Mouse (Mus musculus): ENCODE data around the gene Myo1b. TPM values are rescaled to one million over a fixed set of nuclear protein-coding genes. Genes with fewer than 3 reads are reported as not detected.
A peak's percentile ranks its signal among the peaks of the same experiment; 100 is the strongest.

The Myo1b gene
- polyA plus RNA-seq, 1 experiment from 2014 or later: 104 TPM

GRCm38 (mm10) chr1:51759657-51760056 lies 156.2 kb downstream of the Myo1b start:
- ATAC-seq (ENCODE audit: low FRiP score) (no peak), DNase-seq (ENCODE audit: low spot score, missing footprints) (no peak)
- WGBS: 86% methylated on average over 6 of the region's 6 CpGs
- Histone ChIP-seq H3K36me3 (ENCODE audit: control insufficient read depth, insufficient read depth, low read length) (peaks cover 8% of the 10 kb centered on the region; the same call in 1 of the 2 replicates), H3K9me3 (ENCODE audit: control insufficient read depth, low read length) (no peaks in the 10 kb centered on the region), H3K4me1 (ENCODE audit: control insufficient read depth, insufficient read depth, low read length) (no peaks in the 10 kb centered on the region), H3K27me3 (ENCODE audit: control insufficient read depth, insufficient read depth, low read length) (no peaks in the 10 kb centered on the region), H3K27ac (ENCODE audit: low read depth, low read length) (no peak overlapping the region), H3K4me2 (no peak overlapping the region), H3K9ac (ENCODE audit: low read length) (no peak overlapping the region), H3K4me3 (ENCODE audit: low read depth, low read length) (no peak overlapping the region)

- H3K36me3 ChIP-seq (ENCODE audit: control insufficient read depth, insufficient read depth, low read length): peaks cover 8% of the 10 kb centered on the region; the same call in 1 of the 2 replicates
- H3K27ac ChIP-seq (ENCODE audit: low read depth, low read length): no peak overlapping the region
- 76% methylated on average over 15 of the region's 15 CpGs for WGBS
- ATAC-seq (ENCODE audit: low FRiP score) (no peak), DNase-seq (ENCODE audit: low spot score, missing footprints) (no peak)
- no peak overlapping the region for H3K4me3 ChIP-seq (ENCODE audit: low read depth, low read length)
- no peaks in the 10 kb centered on the region for H3K4me1 ChIP-seq (ENCODE audit: control insufficient read depth, insufficient read depth, low read length)
- H3K9me3 ChIP-seq (ENCODE audit: control insufficient read depth, low read length): no peaks in the 10 kb centered on the region
- H3K27me3 ChIP-seq (ENCODE audit: control insufficient read depth, insufficient read depth, low read length): no peaks in the 10 kb centered on the region
- H3K4me2 ChIP-seq: no peak overlapping the region
- no peak overlapping the region for H3K9ac ChIP-seq (ENCODE audit: low read length)
Observed at GRCm38 (mm10) chr1:51758326-51759109, 157.4 kb downstream of the Myo1b start.

- H3K36me3 ChIP-seq (ENCODE audit: control insufficient read depth, insufficient read depth, low read length): peaks cover 10% of the 10 kb centered on the region
- ATAC-seq (ENCODE audit: low FRiP score): no peak
- H3K27ac ChIP-seq (ENCODE audit: low read depth, low read length): no peak overlapping the region
- no peak overlapping the region for H3K4me3 ChIP-seq (ENCODE audit: low read depth, low read length)
- H3K4me2 ChIP-seq: no peak overlapping the region
- H3K9me3 ChIP-seq (ENCODE audit: control insufficient read depth, low read length): no peaks in the 10 kb centered on the region
- no peaks in the 10 kb centered on the region for H3K27me3 ChIP-seq (ENCODE audit: control insufficient read depth, insufficient read depth, low read length)
- no peak for DNase-seq (ENCODE audit: low spot score, missing footprints)
- no peak overlapping the region for H3K9ac ChIP-seq (ENCODE audit: low read length)
- whole genome bisulfite sequencing: 95% methylated on average over 6 of the region's 6 CpGs
- no peaks in the 10 kb centered on the region for H3K4me1 ChIP-seq (ENCODE audit: control insufficient read depth, insufficient read depth, low read length)
Observed at GRCm38 (mm10) chr1:51753621-51754020, 162.2 kb downstream of the Myo1b start.

GRCm38 (mm10) chr1:51751006-51751405 lies 164.9 kb downstream of the Myo1b start:
- H3K4me3 ChIP-seq (ENCODE audit: low read depth, low read length): no peak overlapping the region
- WGBS: 91% methylated on average over 10 of the region's 10 CpGs
- H3K27me3 ChIP-seq (ENCODE audit: control insufficient read depth, insufficient read depth, low read length): no peaks in the 10 kb centered on the region
- H3K4me1 ChIP-seq (ENCODE audit: control insufficient read depth, insufficient read depth, low read length): peaks cover 7% of the 10 kb centered on the region
- H3K9me3 ChIP-seq (ENCODE audit: control insufficient read depth, low read length): no peaks in the 10 kb centered on the region
- DNase-seq (ENCODE audit: low spot score, missing footprints) (no peak), ATAC-seq (ENCODE audit: low FRiP score) (no peak)
- no peak overlapping the region for H3K9ac ChIP-seq (ENCODE audit: low read length)
- peaks cover 7% of the 10 kb centered on the region for H3K36me3 ChIP-seq (ENCODE audit: control insufficient read depth, insufficient read depth, low read length)
- no peak overlapping the region for H3K4me2 ChIP-seq
- no peak overlapping the region for H3K27ac ChIP-seq (ENCODE audit: low read depth, low read length)

- Histone ChIP-seq H3K4me2 (no peak overlapping the region), H3K36me3 (ENCODE audit: control insufficient read depth, insufficient read depth, low read length) (peaks cover 7% of the 10 kb centered on the region; the same call in 1 of the 2 replicates), H3K4me1 (ENCODE audit: control insufficient read depth, insufficient read depth, low read length) (peaks cover 7% of the 10 kb centered on the region), H3K9me3 (ENCODE audit: control insufficient read depth, low read length) (no peaks in the 10 kb centered on the region), H3K27ac (ENCODE audit: low read depth, low read length) (no peak overlapping the region), H3K27me3 (ENCODE audit: control insufficient read depth, insufficient read depth, low read length) (no peaks in the 10 kb centered on the region), H3K4me3 (ENCODE audit: low read depth, low read length) (no peak overlapping the region), H3K9ac (ENCODE audit: low read length) (no peak overlapping the region)
- no peak for DNase-seq (ENCODE audit: low spot score, missing footprints)
- no peak for ATAC-seq (ENCODE audit: low FRiP score)
- 83% methylated on average over 2 of the region's 2 CpGs for WGBS
Observed at GRCm38 (mm10) chr1:51748306-51748705, 167.6 kb downstream of the Myo1b start.

GRCm38 (mm10) chr1:51747494-51747893 lies 168.4 kb downstream of the Myo1b start:
- no peak for ATAC-seq (ENCODE audit: low FRiP score)
- Histone ChIP-seq H3K9me3 (ENCODE audit: control insufficient read depth, low read length) (no peaks in the 10 kb centered on the region), H3K27ac (ENCODE audit: low read depth, low read length) (no peak overlapping the region), H3K9ac (ENCODE audit: low read length) (no peak overlapping the region), H3K4me2 (no peak overlapping the region), H3K27me3 (ENCODE audit: control insufficient read depth, insufficient read depth, low read length) (no peaks in the 10 kb centered on the region), H3K4me1 (ENCODE audit: control insufficient read depth, insufficient read depth, low read length) (peaks cover 7% of the 10 kb centered on the region), H3K4me3 (ENCODE audit: low read depth, low read length) (no peak overlapping the region), H3K36me3 (ENCODE audit: control insufficient read depth, insufficient read depth, low read length) (peaks cover 7% of the 10 kb centered on the region; the same call in 1 of the 2 replicates)
- peak; percentile 84 for DNase-seq (ENCODE audit: low spot score, missing footprints)
- 29% methylated on average over 12 of the region's 12 CpGs for WGBS

- no peak for ATAC-seq (ENCODE audit: low FRiP score)
- H3K27ac ChIP-seq (ENCODE audit: low read depth, low read length): no peak overlapping the region
- no peak overlapping the region for H3K4me2 ChIP-seq
Observed at GRCm38 (mm10) chr1:51746711-51747240, 169.1 kb downstream of the Myo1b start.

GRCm38 (mm10) chr1:51743756-51744425 lies 172.0 kb downstream of the Myo1b start:
- H3K9me3 ChIP-seq (ENCODE audit: control insufficient read depth, low read length): no peaks in the 10 kb centered on the region
- no peak overlapping the region for H3K27ac ChIP-seq (ENCODE audit: low read depth, low read length)
- no peak overlapping the region for H3K4me2 ChIP-seq
- H3K27me3 ChIP-seq (ENCODE audit: control insufficient read depth, insufficient read depth, low read length): no peaks in the 10 kb centered on the region
- H3K36me3 ChIP-seq (ENCODE audit: control insufficient read depth, insufficient read depth, low read length): peaks cover 3% of the 10 kb centered on the region; the same call in 1 of the 2 replicates
- peaks cover 7% of the 10 kb centered on the region for H3K4me1 ChIP-seq (ENCODE audit: control insufficient read depth, insufficient read depth, low read length)
- no peak for ATAC-seq (ENCODE audit: low FRiP score)
- H3K4me3 ChIP-seq (ENCODE audit: low read depth, low read length): no peak overlapping the region
- WGBS: 93% methylated on average over 3 of the region's 3 CpGs
- no peak overlapping the region for H3K9ac ChIP-seq (ENCODE audit: low read length)
- DNase-seq (ENCODE audit: low spot score, missing footprints): no peak

More at GRCm38 (mm10) chr1:51746711-51747240, 169.1 kb downstream of the Myo1b start:
- H3K4me1 ChIP-seq (ENCODE audit: control insufficient read depth, insufficient read depth, low read length): peaks cover 7% of the 10 kb centered on the region
- peaks cover 6% of the 10 kb centered on the region; the same call in 1 of the 2 replicates for H3K36me3 ChIP-seq (ENCODE audit: control insufficient read depth, insufficient read depth, low read length)
- 76% methylated on average over 15 of the region's 15 CpGs for WGBS
- H3K9me3 ChIP-seq (ENCODE audit: control insufficient read depth, low read length): no peaks in the 10 kb centered on the region
- H3K9ac ChIP-seq (ENCODE audit: low read length): no peak overlapping the region
- H3K27me3 ChIP-seq (ENCODE audit: control insufficient read depth, insufficient read depth, low read length): no peaks in the 10 kb centered on the region
- no peak overlapping the region for H3K4me3 ChIP-seq (ENCODE audit: low read depth, low read length)
- DNase-seq (ENCODE audit: low spot score, missing footprints): peak; percentile 83

GRCm38 (mm10) chr1:51742586-51742985 lies 173.3 kb downstream of the Myo1b start:
- no peak overlapping the region for H3K27ac ChIP-seq (ENCODE audit: low read depth, low read length)
- ATAC-seq (ENCODE audit: low FRiP score): no peak
- no peaks in the 10 kb centered on the region for H3K9me3 ChIP-seq (ENCODE audit: control insufficient read depth, low read length)
- H3K9ac ChIP-seq (ENCODE audit: low read length): no peak overlapping the region
- peaks cover 3% of the 10 kb centered on the region; the same call in 1 of the 2 replicates for H3K36me3 ChIP-seq (ENCODE audit: control insufficient read depth, insufficient read depth, low read length)
- H3K4me1 ChIP-seq (ENCODE audit: control insufficient read depth, insufficient read depth, low read length): peaks cover 6% of the 10 kb centered on the region
- 100% methylated on average over 1 of the region's 1 CpGs for WGBS
- H3K27me3 ChIP-seq (ENCODE audit: control insufficient read depth, insufficient read depth, low read length): no peaks in the 10 kb centered on the region
- DNase-seq (ENCODE audit: low spot score, missing footprints): no peak
- no peak overlapping the region for H3K4me2 ChIP-seq
- H3K4me3 ChIP-seq (ENCODE audit: low read depth, low read length): no peak overlapping the region
